Mouse (Mus musculus): ENCODE data around the gene Ybx1. TPM values are rescaled to one million over a fixed set of nuclear protein-coding genes. Genes with fewer than 3 reads are reported as not detected.

Ybx1 gene
- polyA plus RNA-seq, 1 experiment, result 195 TPM

GRCm38 (mm10) chr4:119275726-119276125 lies 18.7 kb downstream of the Ybx1 start:
- Histone ChIP-seq H3K4me1 (ENCODE audit: control insufficient read depth, insufficient read depth, low read length) (peaks cover 15% of the 10 kb centered on the region), H3K4me3 (replicated peaks; ENCODE audit: extremely low read depth, low read depth, low read length) (no peak overlapping the region)
- no peak for DNase-seq
- TF ChIP-seq CTCF (IDR thresholded peaks at IDR 0.05; ENCODE audit: insufficient read depth, low read length) (no peak), POLR2A (IDR thresholded peaks at IDR 0.05; ENCODE audit: borderline replicate concordance, extremely low read depth, low read depth, low read length) (no peak)
- 38% methylated on average over 2 of the region's 2 CpGs for WGBS

- peaks cover 15% of the 10 kb centered on the region for H3K4me1 ChIP-seq (ENCODE audit: control insufficient read depth, insufficient read depth, low read length)
- no peak for TF ChIP-seq CTCF (IDR thresholded peaks at IDR 0.05; ENCODE audit: insufficient read depth, low read length)
- no peak for TF ChIP-seq POLR2A (IDR thresholded peaks at IDR 0.05; ENCODE audit: borderline replicate concordance, extremely low read depth, low read depth, low read length)
- 26% methylated on average over 2 of the region's 2 CpGs for WGBS
- H3K4me3 ChIP-seq (replicated peaks; ENCODE audit: extremely low read depth, low read depth, low read length), result no peak overlapping the region
- DNase-seq, result no peak
Observed at GRCm38 (mm10) chr4:119275226-119275625, 19.2 kb downstream of the Ybx1 start.

- TF ChIP-seq POLR2A (IDR thresholded peaks at IDR 0.05; ENCODE audit: borderline replicate concordance, extremely low read depth, low read depth, low read length) (no peak), CTCF (IDR thresholded peaks at IDR 0.05; ENCODE audit: insufficient read depth, low read length) (no peak)
- DNase-seq, result peak; percentile 38
- WGBS, result 30% methylated on average over 1 of the region's 1 CpGs
- H3K4me3 ChIP-seq (replicated peaks; ENCODE audit: extremely low read depth, low read depth, low read length), result no peak overlapping the region
- H3K4me1 ChIP-seq (ENCODE audit: control insufficient read depth, insufficient read depth, low read length), result peaks cover 15% of the 10 kb centered on the region
Observed at GRCm38 (mm10) chr4:119274627-119275026, 19.8 kb downstream of the Ybx1 start.

GRCm38 (mm10) chr4:119266606-119267005 lies 27.8 kb downstream of the Ybx1 start:
- DNase-seq, result no peak
- TF ChIP-seq CTCF (IDR thresholded peaks at IDR 0.05; ENCODE audit: insufficient read depth, low read length), result no peak
- no peak for TF ChIP-seq POLR2A (IDR thresholded peaks at IDR 0.05; ENCODE audit: borderline replicate concordance, extremely low read depth, low read depth, low read length)
- WGBS, result 55% methylated on average over 13 of the region's 13 CpGs
- Histone ChIP-seq H3K4me3 (replicated peaks; ENCODE audit: extremely low read depth, low read depth, low read length) (no peak overlapping the region), H3K4me1 (ENCODE audit: control insufficient read depth, insufficient read depth, low read length) (peaks cover 3% of the 10 kb centered on the region)

GRCm38 (mm10) chr4:119263459-119263858 lies 30.9 kb downstream of the Ybx1 start:
- 25% methylated on average over 3 of the region's 3 CpGs for WGBS

GRCm38 (mm10) chr4:119262483-119262882 lies 31.9 kb downstream of the Ybx1 start:
- 75% methylated on average over 5 of the region's 5 CpGs for WGBS
- TF ChIP-seq CTCF (IDR thresholded peaks at IDR 0.05; ENCODE audit: insufficient read depth, low read length) (no peak), POLR2A (IDR thresholded peaks at IDR 0.05; ENCODE audit: borderline replicate concordance, extremely low read depth, low read depth, low read length) (no peak)
- H3K4me1 ChIP-seq (ENCODE audit: control insufficient read depth, insufficient read depth, low read length), result peaks cover 6% of the 10 kb centered on the region
- DNase-seq, result no peak
- H3K4me3 ChIP-seq (replicated peaks; ENCODE audit: extremely low read depth, low read depth, low read length), result no peak overlapping the region

More at GRCm38 (mm10) chr4:119263459-119263858, 30.9 kb downstream of the Ybx1 start:
- Histone ChIP-seq H3K4me3 (replicated peaks; ENCODE audit: extremely low read depth, low read depth, low read length) (no peak overlapping the region), H3K4me1 (ENCODE audit: control insufficient read depth, insufficient read depth, low read length) (peaks cover 6% of the 10 kb centered on the region)
- DNase-seq, result no peak
- TF ChIP-seq POLR2A (IDR thresholded peaks at IDR 0.05; ENCODE audit: borderline replicate concordance, extremely low read depth, low read depth, low read length) (no peak), CTCF (IDR thresholded peaks at IDR 0.05; ENCODE audit: insufficient read depth, low read length) (no peak)

GRCm38 (mm10) chr4:119261087-119261713 lies 33.2 kb downstream of the Ybx1 start:
- WGBS, result 37% methylated on average over 7 of the region's 7 CpGs
- DNase-seq, result no peak
- Histone ChIP-seq H3K4me3 (replicated peaks; ENCODE audit: extremely low read depth, low read depth, low read length) (no peak overlapping the region), H3K4me1 (ENCODE audit: control insufficient read depth, insufficient read depth, low read length) (peaks cover 6% of the 10 kb centered on the region)
- TF ChIP-seq CTCF (IDR thresholded peaks at IDR 0.05; ENCODE audit: insufficient read depth, low read length) (no peak), POLR2A (IDR thresholded peaks at IDR 0.05; ENCODE audit: borderline replicate concordance, extremely low read depth, low read depth, low read length) (0 out of 2 replicates have a peak, but pooled peaks have one; percentile 12)

GRCm38 (mm10) chr4:119259344-119260254 lies 34.8 kb downstream of the Ybx1 start:
- DNase-seq, result no peak
- TF ChIP-seq POLR2A (IDR thresholded peaks at IDR 0.05; ENCODE audit: borderline replicate concordance, extremely low read depth, low read depth, low read length) (no peak), CTCF (IDR thresholded peaks at IDR 0.05; ENCODE audit: insufficient read depth, low read length) (no peak)
- WGBS, result 86% methylated on average over 15 of the region's 15 CpGs
- no peak overlapping the region for H3K4me3 ChIP-seq (replicated peaks; ENCODE audit: extremely low read depth, low read depth, low read length)
- peaks cover 6% of the 10 kb centered on the region for H3K4me1 ChIP-seq (ENCODE audit: control insufficient read depth, insufficient read depth, low read length)

- Histone ChIP-seq H3K4me1 (ENCODE audit: control insufficient read depth, insufficient read depth, low read length) (0 out of 2 replicates have a peak, but pooled peaks cover 4% of the 10 kb centered on the region), H3K4me3 (replicated peaks; ENCODE audit: extremely low read depth, low read depth, low read length) (no peak overlapping the region)
- TF ChIP-seq POLR2A (IDR thresholded peaks at IDR 0.05; ENCODE audit: borderline replicate concordance, extremely low read depth, low read depth, low read length), result no peak
- TF ChIP-seq CTCF (IDR thresholded peaks at IDR 0.05; ENCODE audit: insufficient read depth, low read length), result no peak
- 65% methylated on average over 6 of the region's 6 CpGs for WGBS
- DNase-seq, result no peak
Observed at GRCm38 (mm10) chr4:119257083-119257482, 37.3 kb downstream of the Ybx1 start.

Measured in lung, adult 2 months (tissue).